Mouse (Mus musculus) left cerebral cortex, adult 11 months (tissue): ENCODE results near the gene AC141477.1.

Source experiments
- DNase-seq: peaks from one replicate; pipeline ENCODE4 v3.0.0; 2022; ENCODE audit warnings: low spot score

The AC141477.1 gene

GRCm38 (mm10) chr10:76440281-76440680 is at the start of gene AC141477.1:
TSS of gene AC141477.1 (minus strand) at chr10:76440444.
- DNase-seq, result no peak

DNA sequence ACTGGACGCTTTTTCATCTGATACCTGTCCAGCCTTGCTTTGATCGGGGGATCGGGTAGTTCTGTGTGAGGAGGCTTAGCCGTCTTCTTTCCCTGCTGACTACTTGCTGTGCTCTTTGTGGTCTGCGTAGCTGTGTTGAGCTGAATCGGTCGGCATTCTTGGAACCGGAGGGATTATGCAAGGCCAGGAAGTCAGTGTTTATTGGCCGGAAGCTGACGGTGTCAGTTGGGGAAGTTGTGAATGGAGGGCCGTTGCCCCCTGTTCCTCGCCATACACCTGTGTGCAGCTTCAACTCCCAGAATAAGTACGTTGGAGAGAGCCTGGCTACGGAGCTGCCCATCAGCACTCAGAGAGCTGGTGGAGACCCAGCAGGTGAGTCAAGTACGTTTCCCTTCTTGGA is 49.0 kb upstream of the AC141477.1 start:
- no peak for DNase-seq

GRCm38 (mm10) chr10:76488265-76488664 is 48.0 kb upstream of the AC141477.1 start:
- DNase-seq, result no peak

- DNase-seq, result no peak
Measured at GRCm38 (mm10) chr10:76486302-76486701, 46.1 kb upstream of the AC141477.1 start.

GRCm38 (mm10) chr10:76481480-76481879 is 41.2 kb upstream of the AC141477.1 start:
- DNase-seq, result no peak

DNA sequence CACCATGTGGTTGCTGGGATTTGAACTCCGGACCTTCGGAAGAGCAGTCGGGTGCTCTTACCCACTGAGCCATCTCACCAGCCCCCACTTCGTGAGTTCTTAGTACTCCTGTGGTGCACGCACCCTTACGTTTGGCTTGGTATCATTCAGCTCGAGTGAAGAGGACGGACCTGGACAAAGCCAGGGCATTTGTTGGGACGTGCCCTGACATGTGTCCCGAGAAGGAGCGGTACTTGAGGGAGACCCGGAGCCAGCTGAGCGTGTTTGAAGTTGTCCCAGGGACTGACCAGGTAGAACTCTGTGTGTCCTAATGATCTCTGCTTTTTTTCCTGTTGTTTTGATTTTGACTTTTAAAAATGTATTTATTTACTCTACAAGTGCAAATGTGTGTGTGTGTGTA is 40.6 kb upstream of the AC141477.1 start:
- no peak for DNase-seq

DNA sequence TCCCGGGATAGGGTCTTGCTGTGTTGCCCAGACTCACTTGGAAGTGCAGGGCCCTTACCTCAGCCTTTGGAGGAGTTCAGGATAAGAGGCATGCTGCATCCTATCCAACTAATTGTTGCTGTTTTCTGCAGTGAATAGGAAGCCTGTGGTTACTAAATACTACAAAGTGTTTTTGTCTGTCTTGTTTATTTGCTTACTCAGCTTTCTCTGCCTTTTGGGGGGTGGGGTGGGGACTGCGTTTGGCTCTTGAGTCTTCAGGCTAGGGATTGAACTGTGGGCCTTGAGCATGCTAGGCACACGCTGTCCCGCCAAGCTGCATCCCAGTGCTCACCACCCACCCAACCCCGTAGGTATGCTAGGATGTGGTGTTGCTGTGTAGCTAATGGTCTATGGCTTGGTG is 33.5 kb upstream of the AC141477.1 start:
- DNase-seq, result no peak

DNA sequence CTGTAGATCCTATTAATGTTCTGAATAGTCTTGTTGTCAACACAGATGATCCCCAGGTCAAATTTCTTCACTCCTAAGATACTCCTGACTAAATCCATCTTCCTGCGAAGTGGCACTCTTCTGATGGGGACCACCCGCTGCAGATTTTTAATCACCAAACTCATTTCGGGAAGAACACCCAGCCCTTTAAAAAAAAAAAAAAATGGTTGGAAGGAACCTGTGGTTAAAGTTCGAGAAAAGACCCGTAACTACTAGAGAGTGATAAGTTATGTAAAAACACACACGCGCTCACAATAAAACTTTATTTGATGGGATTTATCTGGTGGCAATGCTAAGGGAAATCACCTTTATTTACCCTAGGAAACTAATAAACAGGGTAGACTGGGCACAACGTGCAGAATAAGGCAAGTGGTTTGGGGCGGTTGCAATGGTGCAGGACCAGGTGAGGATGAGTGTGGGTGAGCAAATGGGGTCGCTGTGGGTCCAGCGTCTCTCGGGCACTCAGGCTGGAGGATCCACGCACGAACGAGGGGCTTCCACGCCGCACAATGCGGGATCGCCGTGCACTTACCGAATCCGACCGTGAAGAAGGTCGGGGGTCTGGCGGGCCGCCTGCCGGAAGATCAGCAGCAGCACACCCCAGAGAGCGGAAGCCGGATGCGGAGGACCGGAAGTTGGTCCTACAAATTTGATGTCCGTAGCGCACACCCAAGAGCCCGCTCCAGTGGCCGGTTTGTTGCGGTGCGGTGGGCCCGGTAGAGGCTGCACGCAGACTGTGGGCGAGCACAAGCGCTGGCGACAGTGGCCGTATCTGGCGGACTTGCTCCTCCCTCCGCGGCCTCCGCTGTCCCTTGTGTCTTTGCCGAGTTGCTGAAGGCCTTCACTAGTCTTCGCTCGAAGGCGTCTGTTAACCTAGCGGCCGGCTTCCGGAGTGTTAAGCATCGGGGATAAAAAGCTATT is 28.2 kb upstream of the AC141477.1 start, which contains the start of the genes Mcm3ap and Ybey:
TSS of gene Mcm3ap (plus strand) at position 725 of the 960 bp plus-strand sequence.
TSS of gene Ybey (minus strand) at position 912 of the 960 bp plus-strand sequence.
- peak; percentile 80 for DNase-seq

- no peak for DNase-seq
Measured at GRCm38 (mm10) chr10:76462721-76463120, 22.5 kb upstream of the AC141477.1 start.

DNA sequence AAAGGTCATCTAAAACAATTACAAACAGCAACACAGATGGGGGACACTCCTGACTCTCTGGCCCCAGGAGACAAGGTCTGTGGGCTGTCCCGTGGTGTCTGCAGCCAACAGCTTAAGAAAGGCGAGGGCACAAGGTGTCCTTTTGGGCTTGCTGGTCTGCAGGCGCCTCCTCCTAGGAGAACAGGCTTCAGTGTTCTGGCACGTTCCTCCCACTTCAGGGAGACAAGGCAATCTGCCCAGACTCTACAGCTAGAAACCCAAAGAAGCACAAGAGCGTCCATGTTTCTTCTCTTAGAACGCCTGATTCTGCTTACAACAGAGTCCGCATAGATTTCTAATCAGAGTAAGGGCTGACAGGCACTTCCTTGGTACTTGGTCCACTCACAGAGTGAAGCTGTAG is 22.1 kb upstream of the AC141477.1 start:
- DNase-seq, result no peak

GRCm38 (mm10) chr10:76461255-76461654 is 21.0 kb upstream of the AC141477.1 start:
- DNase-seq, result no peak

GRCm38 (mm10) chr10:76455289-76455688 is 15.0 kb upstream of the AC141477.1 start:
- peak; percentile 32 for DNase-seq

DNA sequence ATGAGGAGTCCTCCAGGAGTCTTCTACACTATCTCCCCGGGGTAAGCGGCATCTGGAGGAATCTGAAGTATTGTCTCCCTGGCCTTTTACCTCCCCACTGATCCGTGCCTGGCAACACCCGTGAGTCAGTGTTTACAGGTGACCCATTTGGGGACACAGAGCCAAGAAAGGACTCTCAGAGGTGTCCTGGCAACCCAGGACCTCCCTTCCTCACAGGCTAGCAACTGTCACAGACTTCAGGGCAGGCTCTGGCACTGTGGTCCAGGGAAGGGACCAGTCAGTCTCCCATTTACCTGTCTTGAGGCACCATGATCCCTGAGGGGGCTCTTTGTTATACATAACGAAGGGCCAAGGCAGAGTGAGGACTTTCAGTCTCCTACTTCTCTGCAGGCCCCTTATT is 8.6 kb upstream of the AC141477.1 start, which contains the start of gene 2610028H24Rik:
TSS of gene 2610028H24Rik (plus strand) at position 231 of the 400 bp plus-strand sequence.
- DNase-seq, result no peak

GRCm38 (mm10) chr10:76447406-76448229 is 7.4 kb upstream of the AC141477.1 start:
- no peak for DNase-seq

GRCm38 (mm10) chr10:76445996-76446681 is 5.9 kb upstream of the AC141477.1 start:
- no peak for DNase-seq

- DNase-seq, result peak; percentile 93
Measured at GRCm38 (mm10) chr10:76442178-76443088, 2.2 kb upstream of the AC141477.1 start, which contains the start of gene Pcnt. TSS of gene Pcnt (minus strand) at chr10:76442786.

DNA sequence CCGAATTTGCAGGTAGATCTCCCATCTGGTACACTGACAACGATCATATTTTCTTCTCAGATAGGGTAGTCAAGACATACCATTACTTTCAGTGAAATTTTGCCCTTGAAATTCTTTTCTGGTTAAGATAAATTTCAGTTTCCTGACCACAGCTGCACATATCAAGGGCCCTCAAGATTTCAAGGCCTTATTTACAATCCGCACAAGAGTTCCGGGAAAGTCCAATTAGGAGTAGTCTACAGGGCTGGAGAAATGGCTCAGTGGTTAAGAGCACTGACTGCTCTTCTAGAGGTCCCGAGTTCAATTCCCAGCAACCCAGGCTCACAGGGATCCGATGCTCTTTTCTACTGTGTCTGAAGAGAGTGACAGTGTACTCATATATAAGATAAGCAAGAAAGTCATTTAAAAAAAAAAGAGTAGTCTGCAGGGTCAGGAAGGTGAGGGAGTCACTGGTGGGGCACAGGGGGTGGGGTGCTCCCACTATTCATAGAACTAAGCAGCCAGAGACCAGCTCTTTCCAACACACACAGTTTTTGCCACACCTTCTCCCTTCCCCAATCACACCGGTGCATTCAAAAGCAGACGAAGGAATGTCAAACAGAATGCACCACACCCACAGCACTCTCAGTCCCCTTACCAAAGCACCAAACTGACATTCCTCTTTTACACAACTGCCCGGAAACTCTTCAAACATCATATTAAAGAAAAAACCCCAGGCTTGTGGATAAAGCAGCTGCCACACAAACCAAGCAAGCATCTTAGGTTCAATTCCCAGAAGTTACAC is 945 bp downstream of the AC141477.1 start:
- no peak for DNase-seq

DNA sequence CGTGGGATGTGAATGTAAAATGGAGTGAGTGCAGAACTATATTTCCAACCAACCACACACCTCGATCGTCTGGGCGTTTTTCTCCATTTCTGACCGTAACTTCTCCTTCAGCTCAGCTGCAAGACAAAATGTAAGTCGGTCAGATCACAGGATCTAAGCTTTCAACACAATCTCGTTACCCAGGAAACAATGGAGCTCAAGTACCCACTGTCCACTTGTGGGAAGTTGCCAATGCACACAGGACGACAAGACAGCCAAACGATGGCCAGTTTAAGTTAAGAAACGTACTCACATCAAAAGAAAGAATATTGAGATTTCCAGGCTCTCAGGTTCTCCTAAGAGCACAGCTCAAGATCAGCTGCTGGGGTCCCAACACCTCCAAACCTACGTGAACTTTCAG is 6.3 kb downstream of the AC141477.1 start:
- no peak for DNase-seq

DNA sequence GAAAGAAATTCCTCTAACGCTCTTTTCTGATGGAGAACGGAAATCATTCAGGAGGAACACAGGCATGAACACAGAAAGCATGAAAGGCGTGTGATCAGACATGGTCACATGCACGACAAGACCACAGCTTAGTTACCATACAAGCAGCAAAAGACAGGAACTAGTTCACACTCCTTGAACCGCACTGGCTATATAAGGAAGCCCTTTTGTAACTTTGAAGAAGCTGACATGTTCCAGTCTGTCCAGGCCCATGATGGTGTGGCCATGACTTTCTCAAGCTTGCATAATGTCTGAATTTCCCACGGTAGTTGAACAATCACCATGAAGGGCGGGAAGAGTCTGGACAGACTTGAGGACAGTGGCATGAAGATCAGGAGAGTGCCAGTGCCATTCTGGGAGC is 14.6 kb downstream of the AC141477.1 start:
- no peak for DNase-seq

DNA sequence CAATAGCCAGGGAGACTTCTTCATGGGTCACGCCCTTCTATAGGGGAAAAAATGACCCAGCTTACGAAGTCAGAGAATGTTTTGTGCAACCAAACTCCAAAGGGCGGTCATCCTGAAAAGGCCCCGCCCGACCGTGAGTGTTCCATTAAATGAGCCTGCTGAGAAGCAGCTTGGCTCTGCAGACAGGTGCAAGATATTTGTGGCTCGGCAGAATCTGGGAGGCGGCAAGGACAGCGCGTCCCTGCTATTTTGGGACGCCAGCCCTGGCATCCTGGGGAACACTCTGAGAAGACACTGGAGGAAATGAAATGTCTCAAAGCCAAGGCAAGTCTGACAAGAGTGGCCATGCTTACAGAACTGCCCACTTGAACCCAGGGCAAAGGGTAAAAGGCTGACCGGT is 23.4 kb downstream of the AC141477.1 start:
- DNase-seq, result peak; percentile 41
